Mouse (Mus musculus): ENCODE data around the gene Spint4. TPM values are rescaled to one million over a fixed set of nuclear protein-coding genes. Genes with fewer than 3 reads are reported as not detected.
A peak's percentile ranks its signal among the peaks of the same experiment; 100 is the strongest.

Spint4 gene
- total RNA-seq, 2 experiments from 2014 or later, result not detected

DNA sequence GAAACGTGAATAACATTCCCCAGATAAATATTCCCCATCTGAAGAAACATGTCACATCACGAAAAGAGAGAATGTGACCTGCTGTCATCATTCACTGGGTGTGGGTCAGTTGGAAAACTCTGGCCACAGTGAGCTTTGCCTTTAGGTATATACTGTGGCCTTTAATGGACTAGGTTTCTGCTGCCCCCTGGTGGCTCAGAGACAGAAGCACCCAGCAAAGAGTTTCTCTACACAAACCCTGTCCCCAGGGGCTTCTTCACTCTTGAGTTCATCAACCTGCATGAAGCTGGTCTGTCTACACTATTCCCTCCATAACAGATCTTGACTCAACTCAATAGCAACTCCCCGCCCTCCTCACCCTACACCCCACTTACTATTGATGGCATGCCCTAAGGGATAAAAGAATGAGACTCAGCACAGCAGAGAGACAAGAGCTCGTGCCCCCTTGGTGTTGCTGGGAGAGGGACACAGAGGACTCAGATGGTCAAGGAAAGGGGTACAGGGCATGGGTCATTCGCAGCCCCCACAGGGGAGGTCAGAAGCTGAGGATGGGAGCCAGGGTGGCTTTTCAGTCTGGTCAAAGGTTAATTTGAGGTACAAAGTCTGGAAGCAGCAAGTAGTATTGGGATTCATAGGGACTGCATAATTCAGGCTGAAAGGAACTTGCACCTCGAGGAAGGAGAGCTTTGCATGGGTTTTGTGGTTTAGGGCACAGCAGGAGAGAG is 27.8 kb downstream of the Spint4 start:
- DNase-seq (ENCODE audit: low spot score in 2 of 2), result peak; percentile 64 to 65
- intact Hi-C loops (cut with DNase I), result loop anchor here (1.0 to 5.0 kb wide), 3 partner anchors 47 to 309 kb away; partner anchors contain the start of gene Eppin

DNA sequence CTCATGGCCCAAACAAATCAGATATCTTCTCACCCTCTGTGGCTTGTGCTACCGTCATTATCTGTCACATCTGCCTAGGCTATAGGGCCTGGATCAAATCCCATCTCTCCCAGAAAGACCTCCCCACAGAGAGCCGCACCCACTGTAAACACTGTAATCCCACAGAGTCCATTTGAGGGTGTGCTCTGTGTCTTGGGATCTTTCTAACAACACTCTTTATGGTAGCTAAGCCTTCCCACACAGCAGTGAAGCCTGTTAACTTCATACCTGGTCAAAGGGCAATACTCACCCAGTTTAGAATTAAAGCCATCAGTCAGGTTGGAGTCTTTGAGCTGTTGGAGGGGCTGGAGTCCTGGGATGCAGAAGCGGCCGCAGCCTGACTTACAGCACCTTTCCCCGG is 33.4 kb downstream of the Spint4 start:
- DNase-seq (ENCODE audit: low spot score in 2 of 2), result no peak
- intact Hi-C loops (cut with DNase I), result no loop called here

DNA sequence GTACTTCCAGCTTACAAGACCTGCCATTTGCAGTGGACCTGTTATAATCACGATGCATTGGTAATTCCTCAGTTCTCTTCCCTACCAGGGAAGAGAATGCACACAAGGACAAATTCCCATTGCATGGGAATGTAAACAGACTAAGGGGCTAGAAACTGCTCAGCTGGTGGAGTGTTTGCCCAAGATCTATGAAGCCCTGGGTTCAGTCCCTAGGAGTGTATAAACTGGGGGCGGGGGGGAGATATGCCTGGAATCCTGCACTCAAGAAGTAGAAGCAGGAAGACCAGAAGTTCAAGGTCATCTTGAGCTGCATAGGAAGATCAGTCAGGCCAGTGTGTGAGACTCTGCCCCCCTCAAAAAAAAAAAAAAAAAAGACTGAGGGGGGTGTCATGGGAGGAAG is 35.0 kb downstream of the Spint4 start:
- DNase-seq (ENCODE audit: low spot score in 2 of 2), result no peak
- intact Hi-C loops (cut with DNase I), result no loop called here

DNA sequence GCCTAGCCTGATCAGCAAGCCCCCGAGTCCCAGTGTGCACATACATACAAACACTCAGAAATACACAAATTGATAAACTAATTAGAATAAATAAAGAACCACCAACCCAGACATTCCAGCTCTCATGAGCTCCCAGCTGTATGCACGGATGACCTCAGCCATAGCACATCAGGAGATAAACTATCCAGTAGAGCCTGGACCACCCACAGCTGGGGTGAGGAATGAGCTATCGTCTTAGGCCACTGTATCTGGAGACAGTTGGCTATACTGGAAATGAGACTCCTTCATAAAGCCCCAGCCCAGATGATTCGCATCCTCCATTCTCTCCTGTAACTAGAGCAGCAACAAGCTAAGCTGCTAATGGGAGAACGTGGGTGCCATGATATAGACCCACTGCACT is 36.5 kb downstream of the Spint4 start:
- DNase-seq (ENCODE audit: low spot score in 2 of 2), result no peak
- intact Hi-C loops (cut with DNase I), result no loop called here

DNA sequence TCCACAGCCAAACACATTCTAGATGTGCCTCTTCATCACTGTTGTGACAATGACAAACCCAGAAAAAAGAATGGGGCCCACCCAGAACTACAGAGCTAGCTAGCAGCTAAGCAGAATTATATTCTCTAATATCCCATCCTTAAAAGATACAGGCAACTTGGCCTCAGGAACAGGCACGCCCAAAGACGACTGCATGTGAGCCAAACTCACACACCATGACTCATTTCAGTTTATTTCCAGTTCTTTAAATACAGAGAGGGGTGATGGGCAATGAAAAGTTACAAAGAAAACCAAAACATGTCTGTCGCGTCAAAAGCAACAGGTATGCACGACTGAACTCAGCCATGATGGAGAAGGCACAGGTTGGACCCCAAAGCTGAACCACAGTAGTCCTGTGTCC is 37.1 kb downstream of the Spint4 start:
- DNase-seq (ENCODE audit: low spot score in 2 of 2), result peak in 1 of 2 experiments; percentile 21
- intact Hi-C loops (cut with DNase I), result no loop called here

DNA sequence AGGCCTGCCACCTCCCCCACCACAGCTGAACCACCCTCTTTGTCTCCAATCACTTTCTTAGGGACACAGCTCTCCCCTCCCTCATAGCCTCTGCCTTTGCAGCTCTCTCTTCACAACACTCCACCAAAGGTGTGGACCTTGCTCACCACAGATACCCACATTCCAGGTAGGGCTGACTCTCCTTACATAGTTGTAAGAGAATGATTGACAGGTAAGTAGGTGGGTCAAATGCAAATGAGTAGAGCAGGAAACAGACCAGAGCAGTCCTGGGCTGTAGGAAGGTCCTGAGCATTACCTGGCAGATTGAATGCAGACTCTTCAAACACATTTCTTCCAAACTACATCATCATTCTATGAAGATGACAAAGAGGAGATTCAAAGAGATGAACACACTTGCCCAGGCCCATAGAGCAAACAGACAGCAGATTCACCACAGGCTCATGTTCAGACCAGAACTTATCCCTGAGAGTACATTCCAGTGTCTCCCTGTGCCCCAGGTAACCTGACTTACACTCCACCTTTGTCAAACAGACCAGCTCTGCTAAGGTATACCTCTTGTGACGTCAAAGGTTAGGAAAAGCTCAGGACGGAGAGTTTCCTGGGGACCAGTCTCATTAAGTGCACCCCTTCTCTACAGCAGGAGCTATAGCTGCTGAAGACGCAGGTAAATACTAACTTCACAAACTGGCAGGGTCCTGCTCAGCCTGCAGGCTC is 39.2 kb downstream of the Spint4 start:
- intact Hi-C loops (cut with DNase I), result no loop called here
- no peak for DNase-seq (ENCODE audit: low spot score in 2 of 2)

DNA sequence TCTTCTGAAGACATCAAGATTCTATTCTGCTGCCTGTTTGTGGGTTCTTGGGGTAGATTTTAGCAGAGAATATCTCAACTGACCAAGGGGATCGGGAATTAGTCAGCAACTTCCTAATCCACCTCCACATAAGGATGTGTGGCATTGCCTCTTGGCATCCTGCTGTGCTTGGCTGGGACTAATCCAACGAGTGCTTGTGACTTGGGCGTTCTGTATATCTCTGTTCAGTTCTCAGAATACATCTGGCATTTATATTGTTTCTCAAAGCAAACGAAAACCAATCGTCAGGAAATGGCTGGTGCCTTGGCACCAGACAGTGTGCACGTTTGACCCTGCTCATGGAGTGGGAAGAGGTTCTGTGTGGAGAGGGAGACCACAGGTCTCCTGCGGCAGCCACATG is 41.6 kb downstream of the Spint4 start:
- DNase-seq (ENCODE audit: low spot score in 2 of 2), result peak in 1 of 2 experiments; percentile 23
- intact Hi-C loops (cut with DNase I), result no loop called here

DNA sequence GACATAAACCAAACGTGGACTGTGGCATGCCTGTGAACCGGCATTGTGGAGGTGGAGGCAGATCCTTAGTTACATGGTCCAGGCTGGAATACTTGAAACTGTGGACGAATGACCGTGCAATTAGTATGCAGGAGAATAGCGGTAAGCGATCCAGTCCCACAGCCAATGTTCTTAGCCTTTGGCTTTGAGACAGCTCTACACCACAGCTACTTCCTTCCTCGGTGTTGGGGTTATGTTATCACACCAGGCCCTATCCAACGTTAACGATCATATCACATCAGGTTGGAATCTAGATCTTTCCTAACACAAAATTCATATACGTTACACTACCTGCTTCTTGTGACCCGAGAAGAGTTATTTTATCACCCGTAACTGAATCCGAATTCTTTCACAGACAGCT is 46.7 kb downstream of the Spint4 start:
- DNase-seq (ENCODE audit: low spot score in 2 of 2), result no peak
- intact Hi-C loops (cut with DNase I), result no loop called here

DNA sequence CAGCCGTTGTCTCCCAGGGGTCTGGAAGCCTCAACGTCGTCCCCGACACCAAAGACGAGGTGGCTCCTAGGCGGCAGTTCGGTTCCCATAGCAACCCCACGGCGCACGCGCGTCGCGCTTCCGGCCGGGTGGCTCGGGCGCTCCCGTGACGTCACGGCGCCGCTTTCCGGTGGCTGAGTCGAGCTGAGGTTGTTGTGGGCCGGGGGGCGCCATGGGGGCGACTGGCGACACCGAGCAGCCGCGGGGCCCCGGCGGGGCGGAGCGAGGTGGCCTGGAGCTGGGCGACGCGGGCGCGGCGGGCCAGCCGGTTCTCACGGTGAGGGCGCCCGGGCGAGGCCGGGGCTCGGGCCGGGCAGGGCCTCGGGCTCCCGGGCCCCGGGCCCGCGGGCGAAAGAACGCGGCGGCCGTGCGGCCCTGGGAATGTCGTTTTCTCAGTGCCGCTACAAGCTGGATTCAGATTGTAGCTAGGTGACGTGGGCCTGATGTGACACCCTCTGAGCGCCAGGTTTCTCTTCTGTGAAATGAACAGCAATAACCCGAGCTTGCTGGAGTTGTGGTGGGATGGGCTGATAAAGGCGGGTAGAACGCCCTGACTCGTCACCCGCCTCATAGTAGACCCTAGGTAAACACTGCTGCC is 47.7 kb downstream of the Spint4 start, which contains the start of the genes Wfdc3 and Dnttip1:
Gene Wfdc3, minus strand, starts transcription at position 89 of the 637 bp plus-strand sequence.
Gene Dnttip1, plus strand, starts transcription at position 141 of the 637 bp plus-strand sequence.
- intact Hi-C loops (cut with DNase I), result no loop called here
- peak; percentile 96 to 97 for DNase-seq (ENCODE audit: low spot score in 2 of 2)

DNA sequence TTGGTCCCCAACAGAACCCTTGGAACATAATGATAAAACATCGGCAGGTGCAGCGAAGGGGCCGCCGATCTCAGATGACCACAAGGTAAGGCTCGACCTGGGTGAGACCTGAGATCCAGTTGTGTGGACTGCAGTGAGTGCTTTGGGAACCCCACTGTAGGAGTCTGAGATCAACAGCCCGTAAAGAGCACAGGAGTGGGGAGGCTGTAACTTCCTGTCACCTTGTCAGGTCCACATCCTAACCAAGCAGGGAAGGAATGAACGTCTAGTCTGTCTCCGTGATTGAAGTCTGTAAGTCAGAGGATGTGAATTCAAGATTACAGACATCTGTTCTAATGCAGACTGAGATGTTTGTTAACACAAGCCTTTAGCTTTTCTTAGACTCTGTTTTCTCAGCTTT is 48.4 kb downstream of the Spint4 start:
- DNase-seq (ENCODE audit: low spot score in 2 of 2), result no peak
- intact Hi-C loops (cut with DNase I), result no loop called here

DNA sequence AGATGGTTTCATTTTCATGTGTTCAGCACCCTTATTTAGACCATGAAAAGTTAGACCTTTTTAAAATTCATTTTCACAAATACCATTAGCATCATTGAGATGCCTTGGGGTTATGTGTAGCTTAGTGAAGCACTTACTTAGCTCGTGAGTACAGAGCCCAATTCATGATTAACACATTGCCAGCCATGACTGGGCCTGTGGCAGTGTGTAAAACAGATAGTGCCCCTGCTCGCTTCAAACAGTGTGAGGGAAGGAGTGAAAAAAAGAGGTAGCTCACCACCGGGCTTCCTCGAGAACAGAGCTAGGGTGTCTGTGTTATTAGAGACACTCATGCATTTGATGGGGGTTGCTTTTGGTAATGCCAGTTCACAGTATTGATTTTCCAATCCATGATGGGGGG is 49.9 kb downstream of the Spint4 start:
- DNase-seq (ENCODE audit: low spot score in 2 of 2), result no peak
- intact Hi-C loops (cut with DNase I), result no loop called here

DNA sequence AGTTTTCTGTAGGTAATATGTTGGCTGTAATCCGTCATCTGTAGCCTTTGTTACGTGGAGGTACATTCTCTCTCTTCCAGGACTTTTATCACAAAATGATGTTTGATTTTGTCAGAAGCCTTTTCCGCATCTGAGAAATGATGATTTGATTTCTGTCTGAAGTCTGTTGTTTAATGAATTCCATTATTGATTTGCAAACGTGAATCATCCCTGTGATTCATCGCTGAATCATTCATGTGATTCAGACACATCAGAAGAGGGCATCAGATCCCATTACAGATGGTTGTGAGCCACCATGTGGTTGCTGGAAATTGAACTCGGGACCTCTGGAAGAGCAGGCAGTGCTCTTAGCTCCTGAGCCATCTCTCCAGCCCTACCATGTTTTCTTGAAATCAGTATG is 50.7 kb downstream of the Spint4 start:
- no peak for DNase-seq (ENCODE audit: low spot score in 2 of 2)

More for the DNA sequence above, 50.7 kb downstream of the Spint4 start:
- intact Hi-C loops (cut with DNase I), result no loop called here

Other genes with a start within 250 kb of the Spint4 start
- 10 to 100 TPM; 38.0 to 39.7 TPM for gene Sys1, start 241.5 kb upstream of the Spint4 start, total RNA-seq (2021)
- 10 to 100 TPM; 11.4 to 13.1 TPM for gene Gm20458, start 237.5 kb upstream of the Spint4 start, total RNA-seq (2021)
- gene Trp53tg5, start 224.8 kb upstream of the Spint4 start, total RNA-seq (2021), result not detected
- 100 to 1,000 TPM; 114 to 127 TPM for gene Dbndd2, start 212.4 kb upstream of the Spint4 start, total RNA-seq (2021)
- gene Pigt, start 201.0 kb upstream of the Spint4 start, total RNA-seq (2021), result 10 to 100 TPM; 92.5 to 94.5 TPM
- gene Wfdc2, start 136.1 kb upstream of the Spint4 start, total RNA-seq (2021), result 1 to 10 TPM in 1 of 2 experiments, under 1 TPM in 1; 0.71 to 1.3 TPM
- not detected for gene Spint3, start 125.0 kb upstream of the Spint4 start, total RNA-seq (2021)
- under 1 TPM in 1 of 2 experiments, not detected in 1; 0.46 TPM for gene Wfdc6a, start 113.1 kb upstream of the Spint4 start, total RNA-seq (2021)
- gene Eppin, start 104.9 kb upstream of the Spint4 start, total RNA-seq (2021), result not detected
- gene Wfdc6b, start 85.0 kb upstream of the Spint4 start, total RNA-seq (2021), result not detected
- gene Wfdc8, start 84.9 kb upstream of the Spint4 start, total RNA-seq (2021), result not detected
- not detected for gene Wfdc16, start 59.7 kb upstream of the Spint4 start, total RNA-seq (2021)
- not detected for gene Wfdc10, start 42.5 kb upstream of the Spint4 start, total RNA-seq (2021)
- gene Wfdc9, start 41.9 kb upstream of the Spint4 start, total RNA-seq (2021), result not detected
- gene Wfdc11, start 24.4 kb upstream of the Spint4 start, total RNA-seq (2021), result not detected
- gene Wfdc13, start 13.4 kb upstream of the Spint4 start, total RNA-seq (2021), result not detected
- not detected for gene Spint5, start 16.8 kb downstream of the Spint4 start, total RNA-seq (2021)
- gene Wfdc3, start 47.4 kb downstream of the Spint4 start, total RNA-seq (2021), result 1 to 10 TPM; 1.6 to 1.9 TPM
- gene Dnttip1, start 47.5 kb downstream of the Spint4 start, total RNA-seq (2021), result 10 to 100 TPM; 36.6 to 39.3 TPM
- under 1 TPM; 0.60 to 0.89 TPM for gene Ube2c, start 71.4 kb downstream of the Spint4 start, total RNA-seq (2021)
- gene Tnnc2, start 81.5 kb downstream of the Spint4 start, total RNA-seq (2021), result not detected
- 10 to 100 TPM; 49.6 to 57.6 TPM for gene Snx21, start 87.3 kb downstream of the Spint4 start, total RNA-seq (2021)
- 10 to 100 TPM; 22.4 to 29.7 TPM for gene Acot8, start 106.4 kb downstream of the Spint4 start, total RNA-seq (2021)
- gene Zswim3, start 106.6 kb downstream of the Spint4 start, total RNA-seq (2021), result 1 to 10 TPM; 8.8 to 9.6 TPM
- 10 to 100 TPM; 20.8 to 21.6 TPM for gene Zswim1, start 124.2 kb downstream of the Spint4 start, total RNA-seq (2021)
- gene Spata25, start 130.0 kb downstream of the Spint4 start, total RNA-seq (2021), result not detected
- 100 to 1,000 TPM in 1 of 2 experiments, 10 to 100 TPM in 1; 86.2 to 102 TPM for gene Ctsa, start 134.4 kb downstream of the Spint4 start, total RNA-seq (2021)
- gene Neurl2, start 135.0 kb downstream of the Spint4 start, total RNA-seq (2021), result 1 to 10 TPM; 2.2 to 4.0 TPM
- gene Pltp, start 159.2 kb downstream of the Spint4 start, total RNA-seq (2021), result 10 to 100 TPM; 77.5 to 82.0 TPM
- gene Pcif1, start 180.8 kb downstream of the Spint4 start, total RNA-seq (2021), result 10 to 100 TPM; 36.8 to 39.8 TPM
- gene Zfp335, start 213.3 kb downstream of the Spint4 start, total RNA-seq (2021), result 10 to 100 TPM; 24.3 TPM
- 1 to 10 TPM; 1.9 to 2.0 TPM for gene Mmp9, start 242.3 kb downstream of the Spint4 start, total RNA-seq (2021)